Mouse (Mus musculus) midbrain, embryonic 14.5 days (tissue): Measurements from ENCODE around the gene Sf3b2. TPM values are rescaled to one million over a fixed set of nuclear protein-coding genes. Genes with fewer than 3 reads are reported as not detected.
A peak's percentile ranks its signal among the peaks of the same experiment; 100 is the strongest.

Source experiments
- ATAC-seq: fragments of 200-750 bp; cut with Nextera tagmentation; 2 replicates; pipeline ENCODE4 v1.8.0; 2017; ENCODE audit warnings: moderate number of reproducible peaks, moderate library complexity; ENCODE audit not compliant: low FRiP score, low TSS enrichment
- DNase-seq: peaks from one replicate; pipeline ENCODE4 v3.0.0-alpha.2; 2015
- H3K27ac ChIP-seq: fragments of 300-500 bp; sonication (generic); replicated peaks from 2 replicates; pipeline ENCODE4 v1.5.1; 2014; ENCODE audit warnings: mild to moderate bottlenecking, low read depth, low read length, moderate library complexity
- H3K27me3 ChIP-seq: fragments of 300-500 bp; sonication (generic); 2 replicates; pipeline ENCODE4 v1.6.1; 2014; ENCODE audit warnings: low read length, control low read depth, mixed read lengths; ENCODE audit not compliant: control insufficient read depth, insufficient read depth
- H3K36me3 ChIP-seq: fragments of 300-500 bp; sonication (generic); 2 replicates; pipeline ENCODE4 v1.6.1; 2014; ENCODE audit warnings: low read length, control low read depth; ENCODE audit not compliant: control insufficient read depth, insufficient read depth
- H3K4me1 ChIP-seq: fragments of 300-500 bp; sonication (generic); 2 replicates; pipeline ENCODE4 v1.6.1; 2014; ENCODE audit warnings: mild to moderate bottlenecking, antibody characterized with exemption, low read length, control low read depth; ENCODE audit not compliant: control insufficient read depth, insufficient read depth
- H3K4me2 ChIP-seq: fragments of 300-500 bp; sonication (generic); 2 replicates; pipeline ENCODE4 v1.6.1; 2014; ENCODE audit warnings: mild to moderate bottlenecking, low read length, moderate library complexity
- H3K4me3 ChIP-seq: fragments of 300-500 bp; sonication (generic); replicated peaks from 2 replicates; pipeline ENCODE4 v1.5.1; 2014; ENCODE audit warnings: low read depth, low read length
- H3K9ac ChIP-seq: fragments of 300-500 bp; sonication (generic); replicated peaks from 2 replicates; pipeline ENCODE4 v1.6.1; 2014; ENCODE audit warnings: mild to moderate bottlenecking, low read length, moderate library complexity
- H3K9me3 ChIP-seq: fragments of 300-500 bp; sonication (generic); 2 replicates; pipeline ENCODE4 v1.6.1; 2016; ENCODE audit warnings: low read length, control low read depth, mixed read lengths; ENCODE audit not compliant: control insufficient read depth
- WGBS: fragments of 180-500 bp; shearing (Covaris S2); extraction: QIAGEN DNeasy Blood & Tissue Kit; methylation state at CpG from one replicate; pipeline ENCODE4 v1.1.7; 2014; 5-methylcytosine and 5-hydroxymethylcytosine counted together
- polyA plus RNA-seq: library from polyadenylated mRNA; unstranded; fragments of >200 nt; fragmentation: Nextera tagmentation; extraction: Ambion mirVana; gene quantifications from 2 replicates; pipeline ENCODE4 v1.2.1, GENCODE M21; 2014

Sf3b2 gene
- polyA plus RNA-seq, 1 experiment from 2014 or later, result 365 TPM

- DNase-seq (peak; percentile 19), ATAC-seq (no peak)
- Histone ChIP-seq H3K4me2 (no peak overlapping the region), H3K9me3 (no peaks in the 10 kb centered on the region), H3K36me3 (peaks cover 73% of the 10 kb centered on the region), H3K4me1 (peaks cover 3% of the 10 kb centered on the region; the same call in 1 of the 2 replicates), H3K4me3 (no peak overlapping the region), H3K27ac (no peak overlapping the region), H3K27me3 (no peaks in the 10 kb centered on the region), H3K9ac (no peak overlapping the region)
- 89% methylated on average over 3 of the region's 3 CpGs for WGBS
Observed at GRCm38 (mm10) chr19:5277140-5277539, 18.1 kb downstream of the Sf3b2 start.

- DNase-seq (no peak), ATAC-seq (no peak)
- H3K4me2 ChIP-seq, result no peak overlapping the region
- H3K27me3 ChIP-seq, result no peaks in the 10 kb centered on the region
- peaks cover 67% of the 10 kb centered on the region for H3K36me3 ChIP-seq
- H3K27ac ChIP-seq, result no peak overlapping the region
- no peaks in the 10 kb centered on the region for H3K9me3 ChIP-seq
- no peak overlapping the region for H3K9ac ChIP-seq
- H3K4me1 ChIP-seq, result peaks cover 9% of the 10 kb centered on the region
- WGBS, result 91% methylated on average over 2 of the region's 2 CpGs
- H3K4me3 ChIP-seq, result no peak overlapping the region
Observed at GRCm38 (mm10) chr19:5276531-5276930, 18.7 kb downstream of the Sf3b2 start.

GRCm38 (mm10) chr19:5275736-5276135 lies 19.5 kb downstream of the Sf3b2 start:
- WGBS, result 95% methylated on average over 5 of the region's 5 CpGs
- Histone ChIP-seq H3K9me3 (no peaks in the 10 kb centered on the region), H3K27ac (no peak overlapping the region), H3K36me3 (peaks cover 59% of the 10 kb centered on the region), H3K4me2 (no peak overlapping the region), H3K4me1 (peaks cover 16% of the 10 kb centered on the region), H3K4me3 (no peak overlapping the region), H3K27me3 (no peaks in the 10 kb centered on the region), H3K9ac (no peak overlapping the region)
- no peak for DNase-seq
- ATAC-seq, result no peak

GRCm38 (mm10) chr19:5274641-5275040 lies 20.6 kb downstream of the Sf3b2 start:
- WGBS, result 95% methylated on average over 11 of the region's 13 CpGs
- DNase-seq (no peak), ATAC-seq (no peak)
- Histone ChIP-seq H3K27me3 (no peaks in the 10 kb centered on the region), H3K36me3 (peaks cover 54% of the 10 kb centered on the region), H3K27ac (no peak overlapping the region), H3K4me2 (no peak overlapping the region), H3K4me1 (peaks cover 23% of the 10 kb centered on the region), H3K9ac (no peak overlapping the region), H3K9me3 (no peaks in the 10 kb centered on the region), H3K4me3 (no peak overlapping the region)

- no peaks in the 10 kb centered on the region for H3K27me3 ChIP-seq
- H3K4me2 ChIP-seq, result 0 out of 2 replicates have a peak overlapping the region, but pooled peaks have one; percentile 91
- H3K9me3 ChIP-seq, result no peaks in the 10 kb centered on the region
- 84% methylated on average over 4 of the region's 4 CpGs for WGBS
- H3K4me1 ChIP-seq, result peaks cover 23% of the 10 kb centered on the region
- no peak overlapping the region; the same call in 1 of the 2 replicates for H3K9ac ChIP-seq
- ATAC-seq, result no peak
- peak overlapping the region; percentile 92 for H3K27ac ChIP-seq
- H3K4me3 ChIP-seq, result no peak overlapping the region
- no peak for DNase-seq
- H3K36me3 ChIP-seq, result peaks cover 46% of the 10 kb centered on the region
Observed at GRCm38 (mm10) chr19:5273916-5274315, 21.3 kb downstream of the Sf3b2 start.

GRCm38 (mm10) chr19:5272801-5273733 lies 22.2 kb downstream of the Sf3b2 start, which contains the start of gene Pacs1:
Gene Pacs1 (minus strand): TSS chr19:5273119.
- Histone ChIP-seq H3K27ac (peak within 1 kb of the TSS; percentile 92), H3K4me3 (peak within 1 kb of the TSS; percentile 96), H3K9me3 (no peaks in the 10 kb centered on the region), H3K4me1 (peaks cover 28% of the 10 kb centered on the region), H3K4me2 (peak within 1 kb of the TSS; percentile 91), H3K9ac (peak within 1 kb of the TSS; percentile 93), H3K36me3 (peaks cover 38% of the 10 kb centered on the region), H3K27me3 (no peaks in the 10 kb centered on the region)
- 1% methylated on average over 79 of the region's 97 CpGs for WGBS
- peak; percentile 96 for DNase-seq
- peak; percentile 87 for ATAC-seq

- DNase-seq, result peak; percentile 54
- Histone ChIP-seq H3K9ac (peak overlapping the region; percentile 93), H3K4me1 (peaks cover 28% of the 10 kb centered on the region), H3K36me3 (peaks cover 31% of the 10 kb centered on the region), H3K9me3 (no peaks in the 10 kb centered on the region), H3K4me2 (peak overlapping the region; percentile 91), H3K4me3 (peak overlapping the region; percentile 96), H3K27ac (peak overlapping the region; percentile 92), H3K27me3 (no peaks in the 10 kb centered on the region)
- ATAC-seq, result peak; percentile 67
- WGBS, result under 1% methylated on average over 28 of the region's 30 CpGs
Observed at GRCm38 (mm10) chr19:5272326-5272795, 22.9 kb downstream of the Sf3b2 start.

- Histone ChIP-seq H3K9me3 (no peaks in the 10 kb centered on the region), H3K4me3 (peak overlapping the region; percentile 96), H3K27ac (no peak overlapping the region), H3K9ac (peak overlapping the region; percentile 93; the same call in 1 of the 2 replicates), H3K36me3 (peaks cover 26% of the 10 kb centered on the region), H3K4me1 (peaks cover 28% of the 10 kb centered on the region), H3K4me2 (peak overlapping the region; percentile 91), H3K27me3 (no peaks in the 10 kb centered on the region)
- no peak for ATAC-seq
- 65% methylated on average over 1 of the region's 1 CpGs for WGBS
- no peak for DNase-seq
Observed at GRCm38 (mm10) chr19:5271430-5271829, 23.8 kb downstream of the Sf3b2 start.
